In the genomic region with DNA sequence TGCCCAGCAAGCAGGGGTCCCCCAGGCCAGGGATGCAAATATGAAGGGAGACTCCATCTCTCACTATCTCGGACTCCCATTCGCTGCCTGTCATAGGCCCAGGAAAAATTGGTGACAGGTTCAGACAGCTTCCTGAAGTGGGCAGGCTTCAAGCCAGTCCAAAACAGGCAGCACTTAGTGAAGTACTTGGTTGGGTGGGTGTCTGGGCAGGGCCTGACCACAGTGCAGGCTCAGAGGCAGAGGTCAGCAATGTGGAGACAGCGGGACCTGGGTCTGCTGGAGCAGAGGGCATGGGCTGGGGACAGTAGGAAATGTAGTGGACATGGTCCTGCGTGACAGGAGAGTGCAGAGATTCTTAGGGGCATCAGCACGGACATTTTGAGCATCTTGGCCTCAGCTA, we compare ENCODE assay signal across 8 mouse cellular contexts. TPM values are rescaled to one million over a fixed set of nuclear protein-coding genes. Genes with fewer than 3 reads are reported as not detected.
A peak's percentile ranks its signal among the peaks of the same experiment; 100 is the strongest.
DNase-seq lines count a peak whose midpoint lies in the region; ATAC-seq and TF ChIP-seq lines count a peak whose summit lies in the region.

No protein-coding gene starts in this region.

- WGBS in thymus, adult 2 months = 82% methylated on average over 5 of the region's 5 CpGs
- 80% methylated on average over 5 of the region's 5 CpGs for WGBS in hindbrain, embryonic 11.5 days
- 68% methylated on average over 5 of the region's 5 CpGs for WGBS in lung, embryonic 16.5 days

- H3K36me3 ChIP-seq in thymus, adult 2 months (ENCODE audit: control insufficient read depth, insufficient read depth, low read length) = peaks cover 18% of the 10 kb centered on the region
- no peaks in the 10 kb centered on the region for H3K36me3 ChIP-seq in hindbrain, embryonic 11.5 days (ENCODE audit: control insufficient read depth, insufficient read depth, low read length)
- peaks cover 20% of the 10 kb centered on the region for H3K36me3 ChIP-seq in lung, embryonic 16.5 days (ENCODE audit: control insufficient read depth, insufficient read depth, low read length)

- TF ChIP-seq POLR2A in thymus, adult 2 months (IDR thresholded peaks at IDR 0.05; ENCODE audit: control insufficient read depth, extremely low read depth, insufficient read depth, low read length, poor library complexity) = no peak

- peak overlapping the region; percentile 96 for H3K4me2 ChIP-seq in hindbrain, embryonic 11.5 days (replicated peaks; ENCODE audit: low read depth, low read length)
- peak overlapping the region; percentile 86 for H3K4me2 ChIP-seq in lung, embryonic 16.5 days (ENCODE audit: low read depth, low read length)

- no peaks in the 10 kb centered on the region for H3K9me3 ChIP-seq in hindbrain, embryonic 11.5 days (ENCODE audit: control insufficient read depth, low read length)
- no peaks in the 10 kb centered on the region for H3K9me3 ChIP-seq in lung, embryonic 16.5 days (ENCODE audit: control insufficient read depth, low read length)

- DNase-seq in thymus, adult 2 months = no peak
- no peak for DNase-seq in thymus, postnatal 36 days
- no peak for DNase-seq in hindbrain, embryonic 11.5 days (ENCODE audit: low spot score)
- no peak for DNase-seq in MN1 (ENCODE audit: low spot score)
- DNase-seq in kidney, postnatal 14 days = no peak
- DNase-seq in retina, embryonic 14.5 days (ENCODE audit: low spot score) = no peak

- H3K9ac ChIP-seq in hindbrain, embryonic 11.5 days (ENCODE audit: low read depth, low read length) = peak overlapping the region; percentile 31; the same call in 1 of the 2 replicates
- H3K9ac ChIP-seq in lung, embryonic 16.5 days (ENCODE audit: low read length) = peak overlapping the region; percentile 90

- no peaks in the 10 kb centered on the region for H3K27me3 ChIP-seq in thymus, adult 2 months (ENCODE audit: control insufficient read depth, insufficient read depth, low read length)
- peaks cover 7% of the 10 kb centered on the region; the same call in 1 of the 2 replicates for H3K27me3 ChIP-seq in hindbrain, embryonic 11.5 days (ENCODE audit: control insufficient read depth, insufficient read depth, low read length)
- H3K27me3 ChIP-seq in lung, embryonic 16.5 days (ENCODE audit: control insufficient read depth, insufficient read depth, low read depth, low read length) = no peaks in the 10 kb centered on the region

- no peak for ATAC-seq in hindbrain, embryonic 11.5 days (ENCODE audit: low FRiP score)
- no peak for ATAC-seq in lung, embryonic 16.5 days (ENCODE audit: low read depth)
- ATAC-seq in activated CD4-positive, CD25-positive, alpha-beta regulatory T cell, adult 4 months = no peak

- TF ChIP-seq CTCF in thymus, adult 2 months (IDR thresholded peaks at IDR 0.05; ENCODE audit: borderline replicate concordance, control insufficient read depth, extremely low read depth, insufficient read depth, low read length, poor library complexity) = no peak

- peak overlapping the region; percentile 92; the same call in 1 of the 2 replicates for H3K4me3 ChIP-seq in thymus, adult 2 months (ENCODE audit: control insufficient read depth, insufficient read depth, low read length)
- peak overlapping the region; percentile 88 for H3K4me3 ChIP-seq in hindbrain, embryonic 11.5 days (ENCODE audit: low read depth, low read length)
- peak overlapping the region; percentile 87 for H3K4me3 ChIP-seq in lung, embryonic 16.5 days (ENCODE audit: low read length)

- no peak overlapping the region for H3K27ac ChIP-seq in thymus, adult 2 months (ENCODE audit: control insufficient read depth, insufficient read depth, low read length)
- H3K27ac ChIP-seq in hindbrain, embryonic 11.5 days (ENCODE audit: low read depth, low read length) = no peak overlapping the region
- H3K27ac ChIP-seq in lung, embryonic 16.5 days (ENCODE audit: low read length) = peak overlapping the region; percentile 72

- peaks cover 42% of the 10 kb centered on the region for H3K4me1 ChIP-seq in thymus, adult 2 months (replicated peaks; ENCODE audit: control insufficient read depth, insufficient read depth, low read length)
- peaks cover 17% of the 10 kb centered on the region; the same call in 1 of the 2 replicates for H3K4me1 ChIP-seq in hindbrain, embryonic 11.5 days (replicated peaks; ENCODE audit: control insufficient read depth, insufficient read depth, low read length)
- H3K4me1 ChIP-seq in lung, embryonic 16.5 days (replicated peaks; ENCODE audit: control insufficient read depth, insufficient read depth, low read length) = peaks cover 29% of the 10 kb centered on the region

RNA-seq across cellular contexts. Expression of a gene that starts 2.9 kb away (rescaled TPM):
- polyA plus RNA-seq in thymus, adult 2 months (2012; rRNA removed) = 421 and 455 TPM in 2 replicates
- polyA plus RNA-seq in hindbrain, embryonic 11.5 days (2014; fragmentation: Nextera tagmentation; extraction: Ambion mirVana) = 22.9 and 23.1 TPM in 2 replicates
- polyA plus RNA-seq in lung, embryonic 16.5 days (2015; fragmentation: Nextera tagmentation; extraction: Ambion mirVana) = 18.3 and 20.8 TPM in 2 replicates
- 10 to 100 TPM; 20.6 to 21.7 TPM for polyA plus RNA-seq in activated CD4-positive, CD25-positive, alpha-beta regulatory T cell, adult 4 months (2017; shearing (Covaris generic))

RNA-seq across cellular contexts. Expression of a gene that starts 3.1 kb away (rescaled TPM):
- 141 and 144 TPM in 2 replicates for polyA plus RNA-seq in thymus, adult 2 months (2012; rRNA removed)
- polyA plus RNA-seq in hindbrain, embryonic 11.5 days (2014; fragmentation: Nextera tagmentation; extraction: Ambion mirVana) = 13.4 and 14.7 TPM in 2 replicates
- polyA plus RNA-seq in lung, embryonic 16.5 days (2015; fragmentation: Nextera tagmentation; extraction: Ambion mirVana) = 37.8 and 40.1 TPM in 2 replicates
- polyA plus RNA-seq in activated CD4-positive, CD25-positive, alpha-beta regulatory T cell, adult 4 months (2017; shearing (Covaris generic)) = 1 to 10 TPM; 7.8 to 9.2 TPM

RNA-seq across cellular contexts. Expression of a gene that starts 12.6 kb away (rescaled TPM):
- 0.97 and 1.0 TPM in 2 replicates for polyA plus RNA-seq in thymus, adult 2 months (2012; rRNA removed)
- 0.19 TPM in 1 of 2 replicates, not detected in the other for polyA plus RNA-seq in hindbrain, embryonic 11.5 days (2014; fragmentation: Nextera tagmentation; extraction: Ambion mirVana)
- polyA plus RNA-seq in lung, embryonic 16.5 days (2015; fragmentation: Nextera tagmentation; extraction: Ambion mirVana) = 0.36 and 0.50 TPM in 2 replicates
- 1 to 10 TPM; 1.5 to 2.8 TPM for polyA plus RNA-seq in activated CD4-positive, CD25-positive, alpha-beta regulatory T cell, adult 4 months (2017; shearing (Covaris generic))

RNA-seq across cellular contexts. Expression of a gene that starts 28.1 kb away (rescaled TPM):
- 267 and 301 TPM in 2 replicates for polyA plus RNA-seq in thymus, adult 2 months (2012; rRNA removed)
- 7.8 and 8.2 TPM in 2 replicates for polyA plus RNA-seq in hindbrain, embryonic 11.5 days (2014; fragmentation: Nextera tagmentation; extraction: Ambion mirVana)
- polyA plus RNA-seq in lung, embryonic 16.5 days (2015; fragmentation: Nextera tagmentation; extraction: Ambion mirVana) = 42.2 and 43.7 TPM in 2 replicates
- 10 to 100 TPM; 22.3 to 22.4 TPM for polyA plus RNA-seq in activated CD4-positive, CD25-positive, alpha-beta regulatory T cell, adult 4 months (2017; shearing (Covaris generic))

RNA-seq across cellular contexts. Expression of a gene that starts 34.5 kb away (rescaled TPM):
- 55.6 and 61.8 TPM in 2 replicates for polyA plus RNA-seq in thymus, adult 2 months (2012; rRNA removed)
- polyA plus RNA-seq in hindbrain, embryonic 11.5 days (2014; fragmentation: Nextera tagmentation; extraction: Ambion mirVana) = 4.4 and 6.2 TPM in 2 replicates
- 25.3 and 25.9 TPM in 2 replicates for polyA plus RNA-seq in lung, embryonic 16.5 days (2015; fragmentation: Nextera tagmentation; extraction: Ambion mirVana)
- polyA plus RNA-seq in activated CD4-positive, CD25-positive, alpha-beta regulatory T cell, adult 4 months (2017; shearing (Covaris generic)) = 10 to 100 TPM; 16.5 to 26.4 TPM

Comparison
In these comparisons a context has a peak if more than half of its experiments do, and no peak if none do; other contexts are left out.
1. RNA of a gene that starts 2.9 kb away (polyA plus RNA-seq): 421 to 455 TPM in thymus, adult 2 months; 22.9 to 23.1 TPM in hindbrain, embryonic 11.5 days, 20.6 to 21.7 TPM in activated CD4-positive, CD25-positive, alpha-beta regulatory T cell, adult 4 months and 18.3 to 20.8 TPM in lung, embryonic 16.5 days; every median in the first group is over 10 times any median in the second.
2. Peak in every context shown above with its lines, with median percentiles within 50 percentile points of each other: H3K4me3 ChIP-seq.